Mouse (Mus musculus): ENCODE measurements at regions not wholly inside any gene's neighbourhood (a gene's known extent, or its start where the extent isn't known, plus 50 kb on each side); places are given as distances from the start of the nearest gene placed in this dataset.

GRCm38 (mm10) chr13:37569051-37569450, 209.1 kb upstream of the Rreb1 start:
- no peaks in the 10 kb centered on the region for H3K27me3 ChIP-seq (ENCODE audit: insufficient read depth, poor library complexity, severe bottlenecking)
- 56% methylated on average over 3 of the region's 3 CpGs for WGBS
- H3K27ac ChIP-seq: no peak overlapping the region
- H3K4me3 ChIP-seq: no peak overlapping the region
- H3K36me3 ChIP-seq: no peaks in the 10 kb centered on the region
- no peaks in the 10 kb centered on the region for H3K9me3 ChIP-seq
- H3K4me1 ChIP-seq: peaks cover 7% of the 10 kb centered on the region; the same call in 1 of the 2 replicates
- no peak for DNase-seq (ENCODE audit: low spot score)

GRCm38 (mm10) chr13:37569486-37569885, 208.7 kb upstream of the Rreb1 start:
- no peak for DNase-seq (ENCODE audit: low spot score)
- H3K27me3 ChIP-seq (ENCODE audit: insufficient read depth, poor library complexity, severe bottlenecking): no peaks in the 10 kb centered on the region
- peaks cover 11% of the 10 kb centered on the region; the same call in 1 of the 2 replicates for H3K4me1 ChIP-seq
- WGBS: 85% methylated on average over 3 of the region's 3 CpGs
- H3K36me3 ChIP-seq: no peaks in the 10 kb centered on the region
- no peak overlapping the region for H3K27ac ChIP-seq
- H3K9me3 ChIP-seq: no peaks in the 10 kb centered on the region
- H3K4me3 ChIP-seq: no peak overlapping the region

- no peaks in the 10 kb centered on the region for H3K9me3 ChIP-seq
- WGBS: 55% methylated on average over 3 of the region's 3 CpGs
- H3K4me1 ChIP-seq: peaks cover 11% of the 10 kb centered on the region; the same call in 1 of the 2 replicates
- no peak overlapping the region for H3K4me3 ChIP-seq
- no peaks in the 10 kb centered on the region for H3K36me3 ChIP-seq
- H3K27ac ChIP-seq: no peak overlapping the region
- H3K27me3 ChIP-seq (ENCODE audit: insufficient read depth, poor library complexity, severe bottlenecking): no peaks in the 10 kb centered on the region
- DNase-seq (ENCODE audit: low spot score): no peak
These were observed 205.2 kb upstream of the Rreb1 start for GRCm38 (mm10) chr13:37572983-37573382.

- DNase-seq (ENCODE audit: low spot score): no peak
- H3K9me3 ChIP-seq: no peaks in the 10 kb centered on the region
- 83% methylated on average over 10 of the region's 10 CpGs for WGBS
- H3K36me3 ChIP-seq: no peaks in the 10 kb centered on the region
- H3K4me3 ChIP-seq: no peak overlapping the region
- H3K27me3 ChIP-seq (ENCODE audit: insufficient read depth, poor library complexity, severe bottlenecking): no peaks in the 10 kb centered on the region
- 0 out of 2 replicates have a peak, but pooled peaks cover 5% of the 10 kb centered on the region for H3K4me1 ChIP-seq
- H3K27ac ChIP-seq: no peak overlapping the region
These were observed 199.0 kb upstream of the Rreb1 start for GRCm38 (mm10) chr13:37579231-37579630.

GRCm38 (mm10) chr13:37579775-37580174, 198.4 kb upstream of the Rreb1 start:
- no peaks in the 10 kb centered on the region for H3K9me3 ChIP-seq
- H3K27me3 ChIP-seq (ENCODE audit: insufficient read depth, poor library complexity, severe bottlenecking): no peaks in the 10 kb centered on the region
- H3K36me3 ChIP-seq: no peaks in the 10 kb centered on the region
- DNase-seq (ENCODE audit: low spot score): no peak
- H3K27ac ChIP-seq: no peak overlapping the region
- no peak overlapping the region for H3K4me3 ChIP-seq
- 69% methylated on average over 11 of the region's 11 CpGs for WGBS
- 0 out of 2 replicates have a peak, but pooled peaks cover 3% of the 10 kb centered on the region for H3K4me1 ChIP-seq

- DNase-seq (ENCODE audit: low spot score): no peak
- Histone ChIP-seq H3K9me3 (no peaks in the 10 kb centered on the region), H3K4me3 (no peak overlapping the region), H3K27ac (no peak overlapping the region), H3K4me1 (0 out of 2 replicates have a peak, but pooled peaks cover 3% of the 10 kb centered on the region), H3K36me3 (no peaks in the 10 kb centered on the region), H3K27me3 (ENCODE audit: insufficient read depth, poor library complexity, severe bottlenecking) (no peaks in the 10 kb centered on the region)
- 73% methylated on average over 2 of the region's 2 CpGs for WGBS
These were observed 197.4 kb upstream of the Rreb1 start for GRCm38 (mm10) chr13:37580806-37581205.

GRCm38 (mm10) chr13:37581374-37581773, 196.8 kb upstream of the Rreb1 start:
- 61% methylated on average over 6 of the region's 6 CpGs for WGBS

GRCm38 (mm10) chr13:37585476-37585875, 192.7 kb upstream of the Rreb1 start:
- H3K9me3 ChIP-seq: no peaks in the 10 kb centered on the region
- no peak overlapping the region for H3K27ac ChIP-seq
- DNase-seq (ENCODE audit: low spot score): no peak
- H3K27me3 ChIP-seq (ENCODE audit: insufficient read depth, poor library complexity, severe bottlenecking): peaks cover 11% of the 10 kb centered on the region; the same call in 1 of the 2 replicates
- H3K4me3 ChIP-seq: no peak overlapping the region
- H3K4me1 ChIP-seq: peaks cover 6% of the 10 kb centered on the region
- H3K36me3 ChIP-seq: no peaks in the 10 kb centered on the region
- 78% methylated on average over 5 of the region's 5 CpGs for WGBS

More at GRCm38 (mm10) chr13:37581374-37581773, 196.8 kb upstream of the Rreb1 start:
- Histone ChIP-seq H3K36me3 (no peaks in the 10 kb centered on the region), H3K27me3 (ENCODE audit: insufficient read depth, poor library complexity, severe bottlenecking) (no peaks in the 10 kb centered on the region), H3K27ac (no peak overlapping the region), H3K4me3 (no peak overlapping the region), H3K9me3 (no peaks in the 10 kb centered on the region), H3K4me1 (peaks cover 3% of the 10 kb centered on the region; the same call in 1 of the 2 replicates)
- DNase-seq (ENCODE audit: low spot score): no peak

- Histone ChIP-seq H3K4me1 (peaks cover 6% of the 10 kb centered on the region), H3K4me3 (no peak overlapping the region), H3K27ac (no peak overlapping the region), H3K27me3 (ENCODE audit: insufficient read depth, poor library complexity, severe bottlenecking) (peaks cover 11% of the 10 kb centered on the region; the same call in 1 of the 2 replicates), H3K36me3 (no peaks in the 10 kb centered on the region), H3K9me3 (no peaks in the 10 kb centered on the region)
- 58% methylated on average over 4 of the region's 4 CpGs for WGBS
- DNase-seq (ENCODE audit: low spot score): no peak
These were observed 191.7 kb upstream of the Rreb1 start for GRCm38 (mm10) chr13:37586511-37586910.

- Histone ChIP-seq H3K27me3 (ENCODE audit: insufficient read depth, poor library complexity, severe bottlenecking) (peaks cover 11% of the 10 kb centered on the region; the same call in 1 of the 2 replicates), H3K9me3 (no peaks in the 10 kb centered on the region), H3K36me3 (no peaks in the 10 kb centered on the region), H3K4me3 (no peak overlapping the region), H3K4me1 (peaks cover 6% of the 10 kb centered on the region), H3K27ac (no peak overlapping the region)
- no peak for DNase-seq (ENCODE audit: low spot score)
- 72% methylated on average over 3 of the region's 3 CpGs for whole genome bisulfite sequencing
These were observed 190.3 kb upstream of the Rreb1 start for GRCm38 (mm10) chr13:37587911-37588310.

- peaks cover 11% of the 10 kb centered on the region; the same call in 1 of the 2 replicates for H3K27me3 ChIP-seq (ENCODE audit: insufficient read depth, poor library complexity, severe bottlenecking)
- no peak overlapping the region for H3K4me3 ChIP-seq
- H3K4me1 ChIP-seq: peaks cover 6% of the 10 kb centered on the region
- H3K9me3 ChIP-seq: no peaks in the 10 kb centered on the region
- DNase-seq (ENCODE audit: low spot score): no peak
- H3K36me3 ChIP-seq: no peaks in the 10 kb centered on the region
- whole genome bisulfite sequencing: 89% methylated on average over 8 of the region's 8 CpGs
- H3K27ac ChIP-seq: no peak overlapping the region
These were observed 189.5 kb upstream of the Rreb1 start for GRCm38 (mm10) chr13:37588528-37589176.

GRCm38 (mm10) chr13:37592149-37592548, 186.1 kb upstream of the Rreb1 start:
- WGBS: 65% methylated on average over 5 of the region's 5 CpGs
- Histone ChIP-seq H3K4me1 (peaks cover 5% of the 10 kb centered on the region), H3K27ac (no peak overlapping the region), H3K36me3 (no peaks in the 10 kb centered on the region), H3K4me3 (no peak overlapping the region), H3K9me3 (no peaks in the 10 kb centered on the region), H3K27me3 (ENCODE audit: insufficient read depth, poor library complexity, severe bottlenecking) (peaks cover 11% of the 10 kb centered on the region; the same call in 1 of the 2 replicates)
- DNase-seq (ENCODE audit: low spot score): no peak

- no peak for DNase-seq (ENCODE audit: low spot score)
- H3K9me3 ChIP-seq: no peaks in the 10 kb centered on the region
- peaks cover 15% of the 10 kb centered on the region for H3K4me1 ChIP-seq
- no peaks in the 10 kb centered on the region for H3K27me3 ChIP-seq (ENCODE audit: insufficient read depth, poor library complexity, severe bottlenecking)
- H3K36me3 ChIP-seq: no peaks in the 10 kb centered on the region
- WGBS: 28% methylated on average over 8 of the region's 8 CpGs
- no peak overlapping the region for H3K27ac ChIP-seq
- no peak overlapping the region for H3K4me3 ChIP-seq
These were observed 183.0 kb upstream of the Rreb1 start for GRCm38 (mm10) chr13:37595196-37595595.

All from heart, embryonic 10.5 days (tissue).